Mouse (Mus musculus) embryo, embryonic 11 days (tissue): Measurements from ENCODE around the gene Olfr628.
"Not testable (repeated sequence)": the region's sequence is repeated elsewhere in the genome, so short reads cannot be mapped to it uniquely, and the experiment has no call there.

Source experiments
- DNase-seq: peaks from one replicate; pipeline ENCODE4 v3.0.0-alpha.2; 2015

Gene Olfr628

DNA sequence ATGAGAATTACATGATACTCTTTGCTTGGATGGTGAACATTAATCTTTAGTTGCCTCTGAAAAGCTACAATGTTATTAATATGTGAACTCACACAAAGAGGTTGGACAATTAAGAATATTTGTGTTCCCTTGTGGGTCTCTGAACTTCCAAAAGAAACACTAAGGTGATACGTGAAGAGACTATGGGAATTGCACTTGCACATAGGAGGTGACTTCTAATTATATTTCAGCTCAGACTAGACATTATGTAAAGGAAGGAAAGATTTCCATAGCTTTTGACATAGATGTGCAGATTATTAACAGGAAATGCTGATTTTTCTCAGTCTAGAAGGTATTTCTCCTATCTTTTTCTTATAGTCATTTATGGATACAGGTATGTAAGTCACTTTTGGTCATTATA, at the start of gene Olfr628:
Gene Olfr628, plus strand, starts transcription at position 301 of the 400 bp plus-strand sequence.
- no peak for DNase-seq

DNA sequence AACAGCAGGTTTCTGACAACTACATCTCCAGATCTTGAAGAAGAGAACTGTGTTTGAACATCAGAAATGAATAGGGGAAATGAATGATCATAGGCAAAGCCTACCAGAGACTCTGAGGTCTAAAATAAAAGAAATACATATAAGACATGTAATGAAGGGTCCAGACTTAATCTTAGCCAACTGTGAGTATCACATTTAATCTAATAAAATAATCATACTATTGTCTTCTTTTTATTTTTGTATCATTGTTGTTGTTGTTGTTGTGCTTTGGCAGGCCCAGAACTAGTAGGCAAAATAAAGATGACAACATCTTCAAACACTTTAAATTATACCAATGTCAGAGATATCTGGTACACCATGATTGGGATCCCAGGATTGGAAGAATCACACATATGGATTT, 47.8 kb upstream of the Olfr628 start, which contains the start of gene Olfr625-ps1:
Gene Olfr625-ps1, plus strand, starts transcription at position 301 of the 400 bp plus-strand sequence.
- no peak for DNase-seq

DNA sequence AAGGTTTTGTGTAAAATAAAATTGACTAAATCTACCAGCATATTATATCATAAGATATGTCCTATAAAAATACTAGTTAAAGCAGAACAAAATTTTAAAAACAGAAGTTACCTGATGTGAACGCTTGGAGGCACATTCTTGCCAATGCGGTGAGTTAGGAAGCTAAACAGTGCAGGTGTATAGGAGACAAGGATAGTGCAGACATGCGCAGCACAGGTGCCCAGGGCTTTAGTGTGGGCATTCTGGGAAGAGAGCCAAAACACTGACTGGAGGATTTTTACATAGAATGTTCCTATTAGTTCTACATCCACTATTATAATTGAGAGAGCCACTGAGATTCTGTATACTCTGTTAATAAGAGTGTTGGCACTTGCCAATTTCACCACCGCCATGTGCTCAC, 30.7 kb upstream of the Olfr628 start:
- no peak for DNase-seq

- no peak for DNase-seq
These were observed 18.1 kb upstream of the Olfr628 start for GRCm38 (mm10) chr7:103712024-103712423.

GRCm38 (mm10) chr7:103714371-103714770, 15.8 kb upstream of the Olfr628 start, which contains the start of gene Olfr243:
Gene Olfr243 (plus strand): TSS chr7:103714671.
- no peak for DNase-seq

GRCm38 (mm10) chr7:103716398-103716797, 13.8 kb upstream of the Olfr628 start:
- not testable (repeated sequence) for DNase-seq

GRCm38 (mm10) chr7:103744843-103745242, 14.7 kb downstream of the Olfr628 start, which contains the start of gene Olfr629:
Gene Olfr629 (minus strand): TSS chr7:103744943.
- DNase-seq = no peak

DNA sequence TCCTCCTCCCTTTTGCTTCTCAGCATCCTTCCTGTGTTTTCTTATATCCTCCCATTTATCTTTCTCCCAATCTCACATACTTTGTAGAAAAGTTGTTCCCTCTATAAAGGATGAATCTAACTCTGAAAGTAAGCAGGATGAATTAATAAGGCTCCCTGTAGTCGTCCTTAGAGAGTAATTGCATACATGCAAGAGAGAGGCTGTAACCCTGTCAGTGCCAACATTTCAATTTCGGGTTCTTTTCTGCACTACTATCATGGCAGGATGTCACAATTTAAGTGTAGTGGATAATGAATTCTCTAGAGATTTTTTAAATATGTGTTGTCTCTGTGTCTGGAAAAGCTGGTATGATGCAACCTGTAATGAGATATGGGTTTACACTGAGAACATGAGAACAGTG, 27.1 kb downstream of the Olfr628 start, which contains the start of gene Olfr630:
Gene Olfr630, minus strand, starts transcription at position 101 of the 400 bp plus-strand sequence.
- no peak for DNase-seq

DNA sequence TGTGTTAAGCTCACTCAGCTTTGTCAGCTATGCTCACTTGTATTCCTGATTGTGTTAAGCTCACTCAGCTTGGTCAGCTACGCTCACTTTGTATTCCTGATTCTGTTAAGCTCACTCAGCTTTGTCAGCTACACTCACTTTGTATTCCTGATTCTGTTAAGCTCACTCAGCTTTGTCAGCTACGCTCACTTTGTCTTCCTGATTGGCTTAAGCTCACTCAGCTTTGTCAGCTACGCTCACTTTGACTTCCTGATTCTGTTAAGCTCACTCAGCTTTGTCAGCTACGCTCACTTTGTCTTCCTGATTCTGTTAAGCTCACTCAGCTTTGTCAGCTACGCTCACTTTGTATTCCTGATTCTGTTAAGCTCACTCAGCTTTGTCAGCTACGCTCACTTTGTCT, 32.0 kb downstream of the Olfr628 start:
- not testable (repeated sequence) for DNase-seq

GRCm38 (mm10) chr7:103767687-103768086, 37.5 kb downstream of the Olfr628 start:
- not testable (repeated sequence) for DNase-seq

DNA sequence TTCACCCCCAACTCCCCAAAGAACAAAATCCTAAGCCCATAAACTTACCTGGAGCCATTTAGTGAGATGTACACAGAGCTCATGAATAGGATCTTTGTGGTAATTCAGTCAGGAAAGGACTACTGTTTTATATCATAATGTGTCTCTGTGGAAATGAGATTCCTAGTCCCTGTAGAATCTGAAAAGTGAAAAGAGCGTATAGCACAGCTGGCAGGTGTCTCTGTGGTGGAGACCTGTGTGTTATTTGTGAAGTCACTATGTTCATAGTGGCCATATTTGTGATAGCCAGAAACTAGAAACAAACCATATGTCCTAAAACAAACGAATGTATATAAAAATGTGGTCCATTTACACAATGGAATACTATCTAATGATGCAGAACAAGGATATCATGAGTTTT, 41.3 kb downstream of the Olfr628 start, which contains the start of gene Olfr69:
Gene Olfr69, minus strand, starts transcription at position 101 of the 400 bp plus-strand sequence.
- no peak for DNase-seq

- not testable (repeated sequence) for DNase-seq
These were observed 47.5 kb downstream of the Olfr628 start for GRCm38 (mm10) chr7:103777652-103778051.

GRCm38 (mm10) chr7:103779598-103779997, 49.4 kb downstream of the Olfr628 start, which contains the start of gene Olfr68:
Gene Olfr68 (minus strand): TSS chr7:103779698.
- DNase-seq = no peak
